Comparison of ENCODE assay signal across 17 mouse cellular contexts in genomic region chr15:27774481-27774880, GRCm38 (mm10).
"Had no signal": no experiment of that assay in that cellular context is flagged by ENCODE, and none has a peak within 500 bp of the region (broad histone marks: within the 10 kb centered on the region; RNA-seq: fewer than 3 reads in every experiment).

No protein-coding gene starts in this region.

- H3K4me2 ChIP-seq: lung, embryonic 14.5 days; midbrain, embryonic 11.5 days; midbrain, embryonic 13.5 days; midbrain, embryonic 15.5 days; neural tube, embryonic 12.5 days had no signal

- H3K9ac ChIP-seq: lung, embryonic 14.5 days; midbrain, embryonic 13.5 days; midbrain, embryonic 15.5 days; neural tube, embryonic 12.5 days had no signal

- H3K4me3 ChIP-seq: megakaryocyte, embryonic 14.5 days; midbrain, embryonic 13.5 days; midbrain, embryonic 15.5 days; neural tube, embryonic 12.5 days had no signal

- H3K9me3 ChIP-seq: megakaryocyte, embryonic 14.5 days; midbrain, embryonic 13.5 days; midbrain, embryonic 15.5 days; neural tube, embryonic 12.5 days had no signal

- ATAC-seq: midbrain, embryonic 13.5 days; midbrain, embryonic 15.5 days had no signal

- DNase-seq: lung, adult 18-20 months; lung, embryonic 14.5 days; lung, postnatal 10 days; lung, postnatal 4 days; retina, postnatal 1 day; right cerebral cortex, adult 18-20 months; right cerebral cortex, postnatal 25 days; right cerebral cortex, postnatal 4 days; spleen, adult 18-20 months; thymus, adult 2 months; thymus, postnatal 25 days; thymus, postnatal 4 days had no signal

- H3K27ac ChIP-seq: midbrain, embryonic 13.5 days; midbrain, embryonic 15.5 days; neural tube, embryonic 12.5 days had no signal

- H3K27me3 ChIP-seq: midbrain, embryonic 13.5 days; midbrain, embryonic 15.5 days; neural tube, embryonic 12.5 days had no signal
